Mouse (Mus musculus) ES-E14 (cell line): ENCODE measurements around the gene Cetn3.

Experiments used
- CHD2 ChIP-seq: IDR thresholded peaks from 2 replicates; pipeline ENCODE4 v1.6.1; 2014; ENCODE audit warnings: mild to moderate bottlenecking, low read depth, low read length, inconsistent platforms
- HCFC1 ChIP-seq: IDR thresholded peaks from 2 replicates; pipeline ENCODE4 v1.6.1; 2012; ENCODE audit warnings: low read length, inconsistent platforms, borderline replicate concordance; ENCODE audit not compliant: insufficient read depth
- MAFK ChIP-seq: IDR thresholded peaks from 2 replicates; pipeline ENCODE4 v1.6.1; 2014; ENCODE audit warnings: mild to moderate bottlenecking, low read depth, low read length, inconsistent platforms; ENCODE audit not compliant: insufficient read depth
- ZC3H11A ChIP-seq: IDR thresholded peaks from 2 replicates; pipeline ENCODE4 v1.6.1; 2012; ENCODE audit warnings: low read depth, mild to moderate bottlenecking, inconsistent platforms, low read length, borderline replicate concordance

DNA sequence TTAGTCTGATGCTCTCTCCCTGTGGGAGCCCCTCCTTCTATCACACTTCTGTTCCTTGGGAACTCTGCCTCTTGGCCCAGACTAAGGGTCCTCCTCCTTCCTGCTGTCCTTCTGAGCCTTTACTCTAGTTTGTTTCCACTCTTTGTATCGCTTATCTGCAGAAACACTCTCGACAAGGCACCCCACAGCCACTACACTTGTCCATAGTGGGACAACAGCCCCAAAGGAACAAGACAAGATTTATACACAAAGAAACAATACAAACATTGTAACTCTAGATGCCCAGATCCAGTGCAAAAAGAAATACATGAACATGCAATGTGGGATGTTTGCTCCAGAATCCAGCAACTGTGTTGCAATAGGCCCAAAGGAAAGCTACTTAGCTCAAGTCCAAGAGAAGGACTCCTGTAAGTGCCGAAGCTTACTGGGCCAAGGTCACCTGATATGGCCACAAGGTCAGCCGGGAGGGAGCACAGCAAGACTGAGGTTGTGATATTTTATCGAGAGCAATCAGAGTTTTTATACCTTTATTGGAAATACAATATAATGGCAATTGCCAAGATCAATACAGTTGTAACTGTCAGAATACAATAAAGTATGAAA, 25.7 kb upstream of the Cetn3 start:
- TF ChIP-seq HCFC1: no peak
- TF ChIP-seq ZC3H11A: no peak
- no peak for TF ChIP-seq CHD2
- TF ChIP-seq MAFK: no peak
